Mouse (Mus musculus): ENCODE data around the gene Ajap1. TPM values are rescaled to one million over a fixed set of nuclear protein-coding genes. Genes with fewer than 3 reads are reported as not detected.

Ajap1 gene
- 0.04 and 8.8 TPM in 2 replicates for polyA plus RNA-seq (2012; rRNA removed; ENCODE audit: low replicate concordance)

GRCm38 (mm10) chr4:153482459-153483338 lies at the start of gene Ajap1:
Ajap1 (minus strand) TSS chr4:153482811.

Measured in subcutaneous adipose tissue, adult 2 months (tissue).